Mouse (Mus musculus): ENCODE measurements around the gene Itga1.

DNA sequence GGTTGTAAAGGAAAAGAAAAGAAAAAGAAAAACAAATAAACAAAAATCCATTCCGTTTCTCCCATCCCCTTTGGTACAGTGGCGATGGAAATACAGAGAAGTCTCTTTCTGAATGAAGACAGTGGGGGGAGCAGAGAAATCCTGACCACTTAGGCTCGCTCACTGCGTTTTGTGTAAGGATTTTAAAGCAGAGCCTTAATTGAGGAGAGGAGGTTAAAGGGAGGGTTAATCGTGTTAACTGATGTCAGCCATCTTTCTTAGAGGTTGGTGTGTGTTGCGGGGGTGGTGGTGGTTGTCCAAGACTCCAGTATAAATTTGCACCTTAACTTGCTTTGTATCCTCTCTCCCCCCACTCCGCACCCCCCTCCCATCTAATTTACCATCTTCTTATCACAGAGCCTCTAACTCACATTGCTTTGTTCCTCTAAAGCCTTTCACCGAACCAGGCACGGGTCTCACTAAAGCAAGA, 10.8 kb downstream of the Itga1 start:
- TF ChIP-seq CTCF (conservative IDR thresholded peaks at IDR 0.05; ENCODE audit: low read length) = no peak
- no peak for TF ChIP-seq NANOG (IDR thresholded peaks at IDR 0.05; ENCODE audit: borderline replicate concordance, low read length)
